ENCODE assay signal across 12 mouse cellular contexts in the genomic region with DNA sequence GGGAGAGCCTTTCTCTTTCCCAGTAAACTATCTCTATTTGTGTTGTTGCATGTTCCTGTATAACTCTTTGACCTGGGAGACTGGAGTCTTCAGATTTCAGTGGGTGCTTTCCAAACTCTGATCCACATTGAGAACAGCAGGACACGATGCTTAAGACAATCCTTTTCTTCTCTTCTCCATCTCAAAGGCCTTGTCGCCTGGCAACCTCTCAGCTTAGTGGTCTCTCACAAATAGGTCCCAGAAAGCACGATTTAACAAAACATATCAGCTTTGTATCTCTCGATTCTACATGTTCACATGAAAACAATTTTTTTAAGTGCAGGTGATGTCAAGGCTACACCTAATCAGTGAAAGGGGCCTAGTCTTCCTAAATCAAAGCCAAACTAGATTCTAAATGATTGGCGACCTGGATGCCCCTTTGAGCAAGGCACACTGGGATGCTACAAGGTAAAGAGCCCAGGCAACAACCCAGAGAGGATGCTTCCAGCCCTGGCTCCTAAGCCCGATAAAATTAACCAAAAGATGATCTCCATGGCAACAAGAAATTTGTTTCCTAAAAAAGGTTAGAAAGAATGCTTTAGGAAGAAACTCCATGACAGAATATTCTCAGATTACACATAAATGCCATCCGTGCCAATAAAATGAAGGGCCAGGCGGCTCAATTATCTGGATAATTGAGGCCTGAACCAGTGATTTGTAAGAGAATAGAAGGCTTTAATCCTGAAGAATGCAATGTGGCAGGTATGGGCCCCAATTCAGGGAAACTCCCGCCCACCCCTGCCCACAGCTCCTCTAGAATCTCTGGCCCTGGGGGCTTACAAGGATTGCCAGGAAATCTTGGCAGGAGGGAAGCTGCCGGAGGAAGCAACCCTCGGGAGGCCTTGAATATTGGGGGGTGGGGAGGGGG.
DNase-seq lines count a peak whose midpoint lies in the region; ATAC-seq and TF ChIP-seq lines count a peak whose summit lies in the region.
"Had no signal": no experiment of that assay in that cellular context is flagged by ENCODE, and none has a peak within 500 bp of the region (broad histone marks: within the 10 kb centered on the region; RNA-seq: fewer than 3 reads in every experiment).

No protein-coding gene starts in this region.

- peak; percentile 99 for TF ChIP-seq EP300 in ES-Bruce4 (IDR thresholded peaks at IDR 0.05; ENCODE audit: insufficient read depth, low read depth, low read length)

- peak overlapping the region; percentile 98 for H3K27ac ChIP-seq in ES-Bruce4 (ENCODE audit: insufficient read depth, low read length)
- peak overlapping the region; percentile 72 for H3K27ac ChIP-seq in embryonic facial prominence, embryonic 10.5 days (replicated peaks)
- H3K27ac ChIP-seq in forebrain, postnatal 0 days (ENCODE audit: low read depth, low read length), result peak overlapping the region; percentile 64
- H3K27ac ChIP-seq: neural tube, embryonic 12.5 days had no signal

- peak overlapping the region; percentile 68; the same call in 1 of the 2 replicates for H3K4me3 ChIP-seq in ES-Bruce4 (ENCODE audit: low read depth, low read length)
- no peak overlapping the region for H3K4me3 ChIP-seq in embryonic facial prominence, embryonic 10.5 days
- H3K4me3 ChIP-seq in forebrain, postnatal 0 days (ENCODE audit: low read depth, low read length), result no peak overlapping the region
- H3K4me3 ChIP-seq: neural tube, embryonic 12.5 days had no signal

- no peaks in the 10 kb centered on the region for H3K36me3 ChIP-seq in ES-Bruce4 (ENCODE audit: control insufficient read depth, insufficient read depth, low read length, poor library complexity, severe bottlenecking)
- no peaks in the 10 kb centered on the region for H3K36me3 ChIP-seq in embryonic facial prominence, embryonic 10.5 days (replicated peaks)
- no peaks in the 10 kb centered on the region for H3K36me3 ChIP-seq in forebrain, postnatal 0 days (ENCODE audit: insufficient read depth)
- H3K36me3 ChIP-seq: neural tube, embryonic 12.5 days had no signal

- 11% methylated on average over 11 of the region's 11 CpGs for WGBS in embryonic facial prominence, embryonic 10.5 days
- WGBS in forebrain, postnatal 0 days, result 9% methylated on average over 11 of the region's 11 CpGs

- H3K9me3 ChIP-seq in ES-Bruce4 (replicated peaks; ENCODE audit: control insufficient read depth, insufficient read depth, low read length, poor library complexity, severe bottlenecking), result no peaks in the 10 kb centered on the region
- H3K9me3 ChIP-seq in embryonic facial prominence, embryonic 10.5 days, result peaks cover 4% of the 10 kb centered on the region; the same call in 1 of the 2 replicates
- H3K9me3 ChIP-seq in forebrain, postnatal 0 days (ENCODE audit: low read length), result no peaks in the 10 kb centered on the region

- H3K4me1 ChIP-seq in ES-Bruce4 (ENCODE audit: control insufficient read depth, insufficient read depth, low read length), result peaks cover 9% of the 10 kb centered on the region
- H3K4me1 ChIP-seq in embryonic facial prominence, embryonic 10.5 days, result peaks cover 52% of the 10 kb centered on the region
- H3K4me1 ChIP-seq in forebrain, postnatal 0 days (ENCODE audit: insufficient read depth), result peaks cover 3% of the 10 kb centered on the region; the same call in 1 of the 2 replicates

- H3K27me3 ChIP-seq in ES-Bruce4 (ENCODE audit: control insufficient read depth, insufficient read depth, low read length, poor library complexity, severe bottlenecking), result no peaks in the 10 kb centered on the region
- H3K27me3 ChIP-seq in embryonic facial prominence, embryonic 10.5 days (replicated peaks; ENCODE audit: low read depth, poor library complexity, severe bottlenecking), result peaks cover 29% of the 10 kb centered on the region
- no peaks in the 10 kb centered on the region for H3K27me3 ChIP-seq in forebrain, postnatal 0 days (ENCODE audit: insufficient read depth, low read length)

- TF ChIP-seq POLR2A in ES-Bruce4 (IDR thresholded peaks at IDR 0.05; ENCODE audit: insufficient read depth, low read length), result no peak

- ATAC-seq in forebrain, postnatal 0 days, result peak; percentile 69

- H3K9ac ChIP-seq in ES-Bruce4 (ENCODE audit: low read depth, poor library complexity, severe bottlenecking), result peak overlapping the region; percentile 53
- H3K9ac ChIP-seq in forebrain, postnatal 0 days, result no peak overlapping the region
- H3K9ac ChIP-seq: neural tube, embryonic 12.5 days had no signal

- peak; percentile 11 to 58 for DNase-seq in frontal cortex, adult 2 months (ENCODE audit: extremely low spot score in 1 of 2, low spot score in 1 of 2)
- DNase-seq in frontal cortex, postnatal 25 days (ENCODE audit: low spot score in 2 of 2), result no peak
- peak; percentile 61 for DNase-seq in embryonic facial prominence, embryonic 10.5 days (ENCODE audit: low spot score)
- peak; percentile 64 for DNase-seq in forebrain, postnatal 0 days
- no peak for DNase-seq in spleen, postnatal 36 days (ENCODE audit: low spot score in 2 of 2)
- no peak for DNase-seq in kidney, adult 11 months
- DNase-seq in adrenal gland, postnatal 4 days (ENCODE audit: low spot score in 2 of 2), result no peak
- DNase-seq: cerebellum, postnatal 36 days; heart, adult 11 months; thymus, adult 2 months had no signal

- no peak overlapping the region for H3K4me2 ChIP-seq in forebrain, postnatal 0 days (ENCODE audit: low read depth)
- H3K4me2 ChIP-seq: neural tube, embryonic 12.5 days had no signal

- no peak for TF ChIP-seq CTCF in ES-Bruce4 (IDR thresholded peaks at IDR 0.05; ENCODE audit: low read depth, low read length)
- no peak for TF ChIP-seq CTCF in forebrain, postnatal 0 days (IDR thresholded peaks at IDR 0.05; ENCODE audit: low read depth)

Comparison
In these comparisons a context has a peak if more than half of its experiments do, and no peak if none do; other contexts are left out.
1. DNase-seq: peak in frontal cortex, adult 2 months (2 of 2), embryonic facial prominence, embryonic 10.5 days (single experiment) and forebrain, postnatal 0 days (single experiment); none in frontal cortex, postnatal 25 days (0 of 2), spleen, postnatal 36 days (0 of 2), kidney, adult 11 months (single experiment) and adrenal gland, postnatal 4 days (0 of 2).
2. Peak in every context shown above with its lines, with median percentiles within 50 percentile points of each other: H3K27ac ChIP-seq.